Mouse (Mus musculus) lung, postnatal 14 days (tissue): ENCODE results near the gene Atg16l1.
A peak's percentile ranks its signal among the peaks of the same experiment; 100 is the strongest.
"Not testable (repeated sequence)": the region's sequence is repeated elsewhere in the genome, so short reads cannot be mapped to it uniquely, and the experiment has no call there.

ENCODE experiments used
- DNase-seq: peaks from one replicate; pipeline ENCODE4 v3.0.0; 2021

Gene Atg16l1

GRCm38 (mm10) chr1:87774845-87775244, 19.2 kb downstream of the Atg16l1 start:
- no peak for DNase-seq

GRCm38 (mm10) chr1:87779204-87779785, 23.6 kb downstream of the Atg16l1 start:
- DNase-seq: no peak

GRCm38 (mm10) chr1:87785703-87786102, 30.0 kb downstream of the Atg16l1 start:
- peak; percentile 39 for DNase-seq

GRCm38 (mm10) chr1:87786251-87786650, 30.6 kb downstream of the Atg16l1 start:
- peak; percentile 65 for DNase-seq

GRCm38 (mm10) chr1:87789665-87790064, 34.0 kb downstream of the Atg16l1 start:
- no peak for DNase-seq

GRCm38 (mm10) chr1:87792438-87793137, 36.9 kb downstream of the Atg16l1 start:
- DNase-seq: no peak

- DNase-seq: no peak
Measured at GRCm38 (mm10) chr1:87793138-87793449, 37.4 kb downstream of the Atg16l1 start.

- DNase-seq: no peak
Measured at GRCm38 (mm10) chr1:87797702-87798101, 42.0 kb downstream of the Atg16l1 start.

- DNase-seq: no peak
Measured at GRCm38 (mm10) chr1:87798306-87798705, 42.6 kb downstream of the Atg16l1 start.

GRCm38 (mm10) chr1:87803576-87803975, 47.9 kb downstream of the Atg16l1 start, which contains the start of gene Sag:
TSS of gene Sag (plus strand) at chr1:87803680.
- DNase-seq: no peak

- no peak for DNase-seq
Measured at GRCm38 (mm10) chr1:87807751-87808150, 52.1 kb downstream of the Atg16l1 start.

GRCm38 (mm10) chr1:87811391-87811790, 55.7 kb downstream of the Atg16l1 start:
- no peak for DNase-seq

GRCm38 (mm10) chr1:87812061-87812460, 56.4 kb downstream of the Atg16l1 start:
- no peak for DNase-seq

- no peak for DNase-seq
Measured at GRCm38 (mm10) chr1:87813155-87813554, 57.5 kb downstream of the Atg16l1 start.

GRCm38 (mm10) chr1:87813681-87814080, 58.0 kb downstream of the Atg16l1 start:
- no peak for DNase-seq

GRCm38 (mm10) chr1:87824420-87824995, 68.8 kb downstream of the Atg16l1 start:
- DNase-seq: no peak

GRCm38 (mm10) chr1:87825281-87825680, 69.6 kb downstream of the Atg16l1 start:
- no peak for DNase-seq

- no peak for DNase-seq
Measured at GRCm38 (mm10) chr1:87825991-87826390, 70.3 kb downstream of the Atg16l1 start.

GRCm38 (mm10) chr1:87826474-87826873, 70.8 kb downstream of the Atg16l1 start:
- DNase-seq: no peak

- DNase-seq: not testable (repeated sequence)
Measured at GRCm38 (mm10) chr1:87827476-87827875, 71.8 kb downstream of the Atg16l1 start.

- DNase-seq: peak; percentile 29
Measured at GRCm38 (mm10) chr1:87828185-87828584, 72.5 kb downstream of the Atg16l1 start.

GRCm38 (mm10) chr1:87828926-87829580, 73.4 kb downstream of the Atg16l1 start:
- no peak for DNase-seq

GRCm38 (mm10) chr1:87829621-87830211, 74.0 kb downstream of the Atg16l1 start:
- DNase-seq: no peak
